Mouse (Mus musculus): ENCODE data around the gene Mgat2.

DNA sequence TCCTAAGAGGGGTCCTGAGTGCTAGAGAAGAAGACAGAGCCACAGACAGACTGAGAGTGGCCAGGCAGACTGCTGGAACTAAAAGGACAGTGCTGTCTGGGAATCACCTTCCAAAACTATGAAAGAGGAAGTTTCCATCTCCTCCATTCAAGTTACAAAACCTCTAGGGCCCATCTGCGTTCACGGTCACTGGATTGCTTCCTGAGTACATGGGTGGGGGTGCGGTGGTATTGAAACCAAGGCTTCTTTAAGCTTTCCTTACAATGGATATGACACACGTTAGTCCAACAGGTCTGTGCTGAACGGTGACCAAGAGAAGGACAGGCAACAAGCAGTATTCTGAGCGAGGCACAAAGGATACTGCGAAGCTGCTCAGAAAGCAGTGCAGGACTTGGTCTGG, 30.4 kb downstream of the Mgat2 start:
- TF ChIP-seq EP300 (optimal IDR thresholded peaks at IDR 0.05) (no peak), CTCF (IDR thresholded peaks at IDR 0.05; ENCODE audit: low read depth) (no peak)
